Mouse (Mus musculus): ENCODE measurements around the gene Tpmt. TPM values are rescaled to one million over a fixed set of nuclear protein-coding genes. Genes with fewer than 3 reads are reported as not detected.

Tpmt gene
- polyA plus RNA-seq, 1 experiment from 2014 or later: 29.1 TPM

Other genes starting within 250 kb of the Tpmt start
- 14.3 and 15.4 TPM in 2 replicates for gene Kif13a, start 114.9 kb downstream of the Tpmt start, polyA plus RNA-seq (2015; fragmentation: Nextera tagmentation; extraction: Ambion mirVana)
- 3.5 and 3.6 TPM in 2 replicates for gene Nhlrc1, start 29.9 kb downstream of the Tpmt start, polyA plus RNA-seq (2015; fragmentation: Nextera tagmentation; extraction: Ambion mirVana)
- 11.7 and 11.8 TPM in 2 replicates for gene Kdm1b, start 1.2 kb downstream of the Tpmt start, polyA plus RNA-seq (2015; fragmentation: Nextera tagmentation; extraction: Ambion mirVana)
- 286 and 301 TPM in 2 replicates for gene Dek, start 61.5 kb upstream of the Tpmt start, polyA plus RNA-seq (2015; fragmentation: Nextera tagmentation; extraction: Ambion mirVana)
- 0.69 and 0.71 TPM in 2 replicates for gene Rnf144b, start 77.9 kb upstream of the Tpmt start, polyA plus RNA-seq (2015; fragmentation: Nextera tagmentation; extraction: Ambion mirVana)

All from kidney, embryonic 15.5 days (tissue).